Mouse (Mus musculus): ENCODE data around the gene Zdhhc23. TPM values are rescaled to one million over a fixed set of nuclear protein-coding genes. Genes with fewer than 3 reads are reported as not detected.

Zdhhc23 gene
- total and polyA plus RNA-seq, 3 experiments: 3.8 to 53.3 (median 7.8) TPM

GRCm38 (mm10) chr16:43958038-43958437 is 21.6 kb downstream of the Zdhhc23 start:
- Histone ChIP-seq H3K9me3 (replicated peaks; ENCODE audit: insufficient read depth, low read length) (no peaks in the 10 kb centered on the region), H3K36me3 (ENCODE audit: control insufficient read depth in 1 of 2, insufficient read depth in 2 of 2, low read length in 2 of 2) (no peaks in the 10 kb centered on the region), H3K27me3 (ENCODE audit: control insufficient read depth in 1 of 2, insufficient read depth in 2 of 2, low read length in 2 of 2) (no peaks in the 10 kb centered on the region), H3K4me3 (ENCODE audit: control insufficient read depth in 1 of 2, insufficient read depth in 1 of 2, low read depth in 2 of 2, low read length in 2 of 2) (no peak overlapping the region), H3K4me1 (ENCODE audit: control insufficient read depth in 1 of 2, insufficient read depth in 2 of 2, low read length in 2 of 2) (peaks cover 0 to 3% of the 10 kb centered on the region in 2 experiments; a peak in 1 of 4 replicates), H3K79me2 (ENCODE audit: control insufficient read depth, insufficient read depth, low read length, poor library complexity) (no peaks in the 10 kb centered on the region), H3K27ac (ENCODE audit: control insufficient read depth, low read depth, low read length) (no peak overlapping the region), H3K9ac (ENCODE audit: control insufficient read depth, low read depth, low read length, poor library complexity, severe bottlenecking) (no peak overlapping the region)
- no peak for DNase-seq (ENCODE audit: low read depth, low spot score)
- no peak for TF ChIP-seq GATA1 (IDR thresholded peaks at IDR 0.05; ENCODE audit: low read depth, low read length)
- TF ChIP-seq EP300 (IDR thresholded peaks at IDR 0.05; ENCODE audit: low read depth in 1 of 2, low read length in 2 of 2): no peak
- TF ChIP-seq TCF12 (IDR thresholded peaks at IDR 0.05; ENCODE audit: low read depth, low read length): no peak
- TF ChIP-seq HCFC1 (IDR thresholded peaks at IDR 0.05; ENCODE audit: low read depth, low read length): no peak
- no peak for TF ChIP-seq TBP (IDR thresholded peaks at IDR 0.05; ENCODE audit: low read depth, low read length)
- no peak for TF ChIP-seq USF2 (IDR thresholded peaks at IDR 0.05; ENCODE audit: borderline replicate concordance in 1 of 2, insufficient read depth in 1 of 2, low read depth in 1 of 2, low read length in 2 of 2)
- no peak for TF ChIP-seq RAD21 (IDR thresholded peaks at IDR 0.05; ENCODE audit: low read depth, low read length)
- TF ChIP-seq E2F4 (IDR thresholded peaks at IDR 0.05; ENCODE audit: borderline replicate concordance, low read depth, low read length): no peak
- no peak for TF ChIP-seq ZKSCAN1 (IDR thresholded peaks at IDR 0.05; ENCODE audit: low read depth, low read length)
- no peak for TF ChIP-seq MXI1 (IDR thresholded peaks at IDR 0.05; ENCODE audit: low read depth, low read length)
- no peak for TF ChIP-seq CHD1 (IDR thresholded peaks at IDR 0.05; ENCODE audit: low read depth, low read length)
- TF ChIP-seq POLR2A (IDR thresholded peaks at IDR 0.05; ENCODE audit: control insufficient read depth in 1 of 2, insufficient read depth in 1 of 2, low read depth in 1 of 2, low read length in 2 of 2, poor library complexity in 1 of 2): no peak
- no peak for TF ChIP-seq ZNF384 (IDR thresholded peaks at IDR 0.05; ENCODE audit: low read depth, low read length)
- no peak for TF ChIP-seq JUND (IDR thresholded peaks at IDR 0.05; ENCODE audit: low read depth, low read length)
- no peak for TF ChIP-seq MEF2A (IDR thresholded peaks at IDR 0.05; ENCODE audit: extremely low read depth, insufficient replicate concordance, low read depth, low read length, poor library complexity, severe bottlenecking)
- no peak for TF ChIP-seq TAL1 (IDR thresholded peaks at IDR 0.05; ENCODE audit: low read length)
- TF ChIP-seq ETS1 (IDR thresholded peaks at IDR 0.05; ENCODE audit: low read depth, low read length): no peak
- no peak for TF ChIP-seq CTCF (IDR thresholded peaks at IDR 0.05 in 2 of 3, conservative IDR thresholded peaks at IDR 0.05 in 1 of 3; ENCODE audit: control insufficient read depth in 1 of 3, insufficient read depth in 1 of 3, low read depth in 2 of 3, low read length in 3 of 3, poor library complexity in 1 of 3, severe bottlenecking in 1 of 3)
- TF ChIP-seq SIN3A (IDR thresholded peaks at IDR 0.05; ENCODE audit: low read length): no peak
- TF ChIP-seq ELF1 (IDR thresholded peaks at IDR 0.05; ENCODE audit: low read depth, low read length): no peak

DNA sequence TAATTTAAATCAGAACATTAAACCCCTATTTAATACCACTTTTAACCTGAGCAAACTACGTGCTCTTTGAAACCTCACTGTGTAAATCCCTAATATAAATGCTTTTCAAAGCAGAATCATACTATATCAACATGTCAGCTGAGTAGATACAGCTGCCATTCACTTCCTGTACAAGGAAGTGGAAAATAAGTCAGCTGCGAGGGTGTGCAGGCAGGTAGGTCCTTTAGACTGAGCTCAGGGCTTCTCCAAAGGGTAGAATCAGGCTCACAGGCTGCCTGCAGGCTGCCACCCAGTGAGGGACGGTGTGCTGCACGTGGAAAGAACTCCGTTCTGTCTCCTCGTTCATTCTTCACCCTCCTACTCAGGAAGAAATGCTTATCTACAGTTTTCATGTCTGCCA is 24.7 kb downstream of the Zdhhc23 start:
- peaks cover 0 to 11% of the 10 kb centered on the region in 2 experiments; a peak in 2 of 4 replicates for H3K36me3 ChIP-seq (ENCODE audit: control insufficient read depth in 1 of 2, insufficient read depth in 2 of 2, low read length in 2 of 2)
- no peak overlapping the region for H3K4me3 ChIP-seq (ENCODE audit: control insufficient read depth in 1 of 2, insufficient read depth in 1 of 2, low read depth in 2 of 2, low read length in 2 of 2)
- DNase-seq (ENCODE audit: low read depth, low spot score): no peak
- H3K27ac ChIP-seq (ENCODE audit: control insufficient read depth, low read depth, low read length): no peak overlapping the region
- H3K4me1 ChIP-seq (ENCODE audit: control insufficient read depth in 1 of 2, insufficient read depth in 2 of 2, low read length in 2 of 2): peaks cover 5 to 8% of the 10 kb centered on the region in 2 experiments
- no peaks in the 10 kb centered on the region for H3K9me3 ChIP-seq (replicated peaks; ENCODE audit: insufficient read depth, low read length)
- no peaks in the 10 kb centered on the region for H3K27me3 ChIP-seq (ENCODE audit: control insufficient read depth in 1 of 2, insufficient read depth in 2 of 2, low read length in 2 of 2)
- no peaks in the 10 kb centered on the region for H3K79me2 ChIP-seq (ENCODE audit: control insufficient read depth, insufficient read depth, low read length, poor library complexity)
- no peak overlapping the region for H3K9ac ChIP-seq (ENCODE audit: control insufficient read depth, low read depth, low read length, poor library complexity, severe bottlenecking)
- TF ChIP-seq CTCF (IDR thresholded peaks at IDR 0.05 in 2 of 3, conservative IDR thresholded peaks at IDR 0.05 in 1 of 3; ENCODE audit: control insufficient read depth in 1 of 3, insufficient read depth in 1 of 3, low read depth in 2 of 3, low read length in 3 of 3, poor library complexity in 1 of 3, severe bottlenecking in 1 of 3) (no peak), MYC (IDR thresholded peaks at IDR 0.05; ENCODE audit: low read depth, low read length) (no peak), BHLHE40 (IDR thresholded peaks at IDR 0.05; ENCODE audit: borderline replicate concordance, low read depth, low read length) (no peak), USF2 (IDR thresholded peaks at IDR 0.05; ENCODE audit: borderline replicate concordance in 1 of 2, insufficient read depth in 1 of 2, low read depth in 1 of 2, low read length in 2 of 2) (no peak), MAX (IDR thresholded peaks at IDR 0.05; ENCODE audit: low read length) (no peak), MAZ (IDR thresholded peaks at IDR 0.05; ENCODE audit: low read depth, low read length) (no peak), UBTF (IDR thresholded peaks at IDR 0.05; ENCODE audit: borderline replicate concordance, insufficient read depth, low read depth, low read length) (no peak), POLR2AphosphoS5 (IDR thresholded peaks at IDR 0.05; ENCODE audit: borderline replicate concordance, low read depth, low read length) (no peak), TAL1 (IDR thresholded peaks at IDR 0.05; ENCODE audit: low read length) (no peak), MYB (IDR thresholded peaks at IDR 0.05; ENCODE audit: low read depth, low read length) (no peak), ZMIZ1 (IDR thresholded peaks at IDR 0.05; ENCODE audit: low read depth, low read length) (no peak), POLR2A (IDR thresholded peaks at IDR 0.05; ENCODE audit: control insufficient read depth in 1 of 2, insufficient read depth in 1 of 2, low read depth in 1 of 2, low read length in 2 of 2, poor library complexity in 1 of 2) (no peak), MEF2A (IDR thresholded peaks at IDR 0.05; ENCODE audit: extremely low read depth, insufficient replicate concordance, low read depth, low read length, poor library complexity, severe bottlenecking) (no peak), RAD21 (IDR thresholded peaks at IDR 0.05; ENCODE audit: low read depth, low read length) (no peak), RCOR1 (IDR thresholded peaks at IDR 0.05; ENCODE audit: low read depth, low read length) (no peak), NELFE (IDR thresholded peaks at IDR 0.05; ENCODE audit: low read depth, low read length) (no peak), EP300 (IDR thresholded peaks at IDR 0.05; ENCODE audit: low read depth in 1 of 2, low read length in 2 of 2) (no peak), JUND (IDR thresholded peaks at IDR 0.05; ENCODE audit: low read depth, low read length) (no peak)
